Mouse (Mus musculus) intestine, embryonic 16.5 days (tissue): ENCODE measurements around the gene Wfdc10. TPM values are rescaled to one million over a fixed set of nuclear protein-coding genes. Genes with fewer than 3 reads are reported as not detected.
A peak's percentile ranks its signal among the peaks of the same experiment; 100 is the strongest.

Experiments used
- ATAC-seq: fragments of 200-750 bp; cut with Nextera tagmentation; 2 replicates; pipeline ENCODE4 v1.8.0; 2017; ENCODE audit warnings: moderate TSS enrichment, moderate library complexity
- H3K27ac ChIP-seq: fragments of 300-500 bp; sonication (generic); 2 replicates; pipeline ENCODE4 v1.5.1; 2014; ENCODE audit warnings: mild to moderate bottlenecking, low read length
- H3K27me3 ChIP-seq: fragments of 300-500 bp; sonication (generic); replicated peaks from 2 replicates; pipeline ENCODE4 v1.6.1; 2014; ENCODE audit warnings: low read length, control low read depth, mixed read lengths; ENCODE audit not compliant: control insufficient read depth, insufficient read depth
- H3K36me3 ChIP-seq: fragments of 300-500 bp; sonication (generic); 2 replicates; pipeline ENCODE4 v1.6.1; 2014; ENCODE audit warnings: low read length, control low read depth; ENCODE audit not compliant: control insufficient read depth, insufficient read depth
- H3K4me1 ChIP-seq: fragments of 300-500 bp; sonication (generic); 2 replicates; pipeline ENCODE4 v1.6.1; 2014; ENCODE audit warnings: low read length, control low read depth, mixed read lengths; ENCODE audit not compliant: control insufficient read depth, insufficient read depth
- H3K4me2 ChIP-seq: fragments of 300-500 bp; sonication (generic); 2 replicates; pipeline ENCODE4 v1.6.1; 2014; ENCODE audit warnings: low read depth, low read length, control low read depth
- H3K4me3 ChIP-seq: fragments of 300-500 bp; sonication (generic); 2 replicates; pipeline ENCODE4 v1.5.1; 2014; ENCODE audit warnings: mild to moderate bottlenecking, low read length
- H3K9ac ChIP-seq: fragments of 300-500 bp; sonication (generic); 2 replicates; pipeline ENCODE4 v1.6.1; 2014; ENCODE audit warnings: low read depth, low read length
- H3K9me3 ChIP-seq: fragments of 300-500 bp; sonication (generic); 2 replicates; pipeline ENCODE4 v1.6.1; 2016; ENCODE audit warnings: low read length, control low read depth; ENCODE audit not compliant: control insufficient read depth
- WGBS: fragments of 180-500 bp; shearing (Covaris S2); extraction: QIAGEN DNeasy Blood & Tissue Kit; methylation state at CpG from one replicate; pipeline ENCODE4 v1.1.7; 2014; 5-methylcytosine and 5-hydroxymethylcytosine counted together
- polyA plus RNA-seq: library from polyadenylated mRNA; unstranded; fragments of >200 nt; fragmentation: Nextera tagmentation; extraction: Ambion mirVana; gene quantifications from 2 replicates; pipeline ENCODE4 v1.2.1, GENCODE M21; 2015

Gene Wfdc10
- polyA plus RNA-seq, 1 experiment from 2014 or later = not detected

GRCm38 (mm10) chr2:164679906-164680305 lies 24.1 kb downstream of the Wfdc10 start:
- no peaks in the 10 kb centered on the region for H3K36me3 ChIP-seq
- peaks cover 8% of the 10 kb centered on the region for H3K4me1 ChIP-seq
- no peak overlapping the region for H3K4me2 ChIP-seq
- no peaks in the 10 kb centered on the region for H3K9me3 ChIP-seq
- H3K27me3 ChIP-seq = no peaks in the 10 kb centered on the region
- no peak overlapping the region for H3K27ac ChIP-seq
- 24% methylated on average over 3 of the region's 3 CpGs for WGBS
- no peak overlapping the region for H3K9ac ChIP-seq
- no peak overlapping the region for H3K4me3 ChIP-seq
- peak; percentile 84 for ATAC-seq

GRCm38 (mm10) chr2:164684807-164685206 lies 29.0 kb downstream of the Wfdc10 start, which contains the start of gene Wfdc13:
TSS of gene Wfdc13 (plus strand) at chr2:164685107.
- Histone ChIP-seq H3K9ac (no peak within 1 kb of the TSS), H3K36me3 (no peaks in the 10 kb centered on the region), H3K27ac (no peak within 1 kb of the TSS), H3K4me1 (peaks cover 2% of the 10 kb centered on the region; the same call in 1 of the 2 replicates), H3K4me2 (no peak within 1 kb of the TSS), H3K9me3 (no peaks in the 10 kb centered on the region), H3K4me3 (no peak within 1 kb of the TSS), H3K27me3 (no peaks in the 10 kb centered on the region)
- 70% methylated on average over 3 of the region's 3 CpGs for WGBS
- ATAC-seq = no peak

GRCm38 (mm10) chr2:164698201-164698600 lies 42.4 kb downstream of the Wfdc10 start, which contains the start of gene Spint4:
TSS of gene Spint4 (plus strand) at chr2:164698501.
- Histone ChIP-seq H3K4me2 (no peak within 1 kb of the TSS), H3K27ac (no peak within 1 kb of the TSS), H3K9me3 (no peaks in the 10 kb centered on the region), H3K27me3 (no peaks in the 10 kb centered on the region), H3K9ac (no peak within 1 kb of the TSS), H3K4me3 (no peak within 1 kb of the TSS), H3K4me1 (peaks cover 3% of the 10 kb centered on the region; the same call in 1 of the 2 replicates), H3K36me3 (no peaks in the 10 kb centered on the region)
- WGBS = 82% methylated on average over 4 of the region's 4 CpGs
- ATAC-seq = no peak

- Histone ChIP-seq H3K9ac (no peak overlapping the region), H3K4me1 (peaks cover 3% of the 10 kb centered on the region; the same call in 1 of the 2 replicates), H3K9me3 (no peaks in the 10 kb centered on the region), H3K4me2 (no peak overlapping the region), H3K36me3 (no peaks in the 10 kb centered on the region), H3K27ac (no peak overlapping the region), H3K27me3 (no peaks in the 10 kb centered on the region), H3K4me3 (no peak overlapping the region)
- peak; percentile 59 for ATAC-seq
- WGBS = 49% methylated on average over 5 of the region's 5 CpGs
These were observed 45.1 kb downstream of the Wfdc10 start for GRCm38 (mm10) chr2:164700959-164701358.

GRCm38 (mm10) chr2:164701761-164702160 lies 45.9 kb downstream of the Wfdc10 start:
- Histone ChIP-seq H3K4me2 (no peak overlapping the region), H3K27ac (no peak overlapping the region), H3K9ac (no peak overlapping the region), H3K36me3 (no peaks in the 10 kb centered on the region), H3K4me3 (no peak overlapping the region), H3K4me1 (peaks cover 3% of the 10 kb centered on the region; the same call in 1 of the 2 replicates), H3K27me3 (no peaks in the 10 kb centered on the region), H3K9me3 (no peaks in the 10 kb centered on the region)
- 86% methylated on average over 5 of the region's 5 CpGs for WGBS
- no peak for ATAC-seq

GRCm38 (mm10) chr2:164704235-164704634 lies 48.4 kb downstream of the Wfdc10 start:
- no peak for ATAC-seq
- Histone ChIP-seq H3K9ac (no peak overlapping the region), H3K4me1 (peaks cover 3% of the 10 kb centered on the region; the same call in 1 of the 2 replicates), H3K36me3 (no peaks in the 10 kb centered on the region), H3K27ac (no peak overlapping the region), H3K27me3 (no peaks in the 10 kb centered on the region), H3K4me2 (no peak overlapping the region), H3K9me3 (no peaks in the 10 kb centered on the region), H3K4me3 (no peak overlapping the region)
- 76% methylated on average over 5 of the region's 5 CpGs for WGBS

- H3K27ac ChIP-seq = peak overlapping the region; percentile 65; the same call in 1 of the 2 replicates
- peak; percentile 95 for ATAC-seq
These were observed 49.5 kb downstream of the Wfdc10 start for GRCm38 (mm10) chr2:164705328-164705727.

GRCm38 (mm10) chr2:164705991-164706390 lies 50.1 kb downstream of the Wfdc10 start:
- Histone ChIP-seq H3K4me1 (no peaks in the 10 kb centered on the region), H3K27ac (0 out of 2 replicates have a peak overlapping the region, but pooled peaks have one; percentile 19), H3K4me3 (no peak overlapping the region), H3K4me2 (no peak overlapping the region), H3K27me3 (no peaks in the 10 kb centered on the region), H3K9me3 (no peaks in the 10 kb centered on the region), H3K36me3 (no peaks in the 10 kb centered on the region), H3K9ac (no peak overlapping the region)
- 87% methylated on average over 14 of the region's 14 CpGs for WGBS
- no peak for ATAC-seq

More at GRCm38 (mm10) chr2:164705328-164705727, 49.5 kb downstream of the Wfdc10 start:
- H3K9ac ChIP-seq = peak overlapping the region; percentile 48; the same call in 1 of the 2 replicates
- no peak overlapping the region for H3K4me3 ChIP-seq
- H3K36me3 ChIP-seq = no peaks in the 10 kb centered on the region
- H3K27me3 ChIP-seq = no peaks in the 10 kb centered on the region
- H3K4me1 ChIP-seq = peaks cover 3% of the 10 kb centered on the region; the same call in 1 of the 2 replicates
- H3K4me2 ChIP-seq = no peak overlapping the region
- 74% methylated on average over 6 of the region's 6 CpGs for WGBS
- H3K9me3 ChIP-seq = no peaks in the 10 kb centered on the region
